Mouse (Mus musculus): ENCODE measurements around the gene Ccdc69. TPM values are rescaled to one million over a fixed set of nuclear protein-coding genes. Genes with fewer than 3 reads are reported as not detected.

The Ccdc69 gene
- polyA plus RNA-seq (2015; fragmentation: Illumina TruSeq; extraction: RNeasy Lipid Tissue Mini Kit (QIAGEN cat#74804); ENCODE audit: low read depth, low replicate concordance): 0.77 TPM

GRCm38 (mm10) chr11:55077331-55078231, at the start of gene Ccdc69:
Ccdc69 (minus strand) TSS chr11:55078131.

GRCm38 (mm10) chr11:55097463-55098188, 19.7 kb upstream of the Ccdc69 start, which contains the start of gene Gm2a:
Gm2a (plus strand) TSS chr11:55098115.

GRCm38 (mm10) chr11:55033040-55033660, 44.8 kb downstream of the Ccdc69 start, which contains the start of gene Anxa6:
Anxa6 (minus strand) TSS chr11:55033445.

Other genes starting within 250 kb of the Ccdc69 start
- 12.6 TPM for gene Lyrm7, start 217.2 kb downstream of the Ccdc69 start, polyA plus RNA-seq (2015; fragmentation: Illumina TruSeq; extraction: RNeasy Lipid Tissue Mini Kit (QIAGEN cat#74804); ENCODE audit: low read depth, low replicate concordance)
- 640 TPM for gene Hint1, start 211.7 kb downstream of the Ccdc69 start, polyA plus RNA-seq (2015; fragmentation: Illumina TruSeq; extraction: RNeasy Lipid Tissue Mini Kit (QIAGEN cat#74804); ENCODE audit: low read depth, low replicate concordance)
- gene Gpx3, start 175.7 kb downstream of the Ccdc69 start, polyA plus RNA-seq (2015; fragmentation: Illumina TruSeq; extraction: RNeasy Lipid Tissue Mini Kit (QIAGEN cat#74804); ENCODE audit: low read depth, low replicate concordance): 14.7 TPM
- gene Tnip1, start 115.2 kb downstream of the Ccdc69 start, polyA plus RNA-seq (2015; fragmentation: Illumina TruSeq; extraction: RNeasy Lipid Tissue Mini Kit (QIAGEN cat#74804); ENCODE audit: low read depth, low replicate concordance): 22.3 TPM
- gene Anxa6, start 44.7 kb downstream of the Ccdc69 start, polyA plus RNA-seq (2015; fragmentation: Illumina TruSeq; extraction: RNeasy Lipid Tissue Mini Kit (QIAGEN cat#74804); ENCODE audit: low read depth, low replicate concordance): 91.8 TPM
- gene Gm2a, start 20.0 kb upstream of the Ccdc69 start, polyA plus RNA-seq (2015; fragmentation: Illumina TruSeq; extraction: RNeasy Lipid Tissue Mini Kit (QIAGEN cat#74804); ENCODE audit: low read depth, low replicate concordance): 33.9 TPM
- gene Slc36a3, start 73.6 kb upstream of the Ccdc69 start, polyA plus RNA-seq (2015; fragmentation: Illumina TruSeq; extraction: RNeasy Lipid Tissue Mini Kit (QIAGEN cat#74804); ENCODE audit: low read depth, low replicate concordance): not detected
- not detected for gene Slc36a2, start 106.9 kb upstream of the Ccdc69 start, polyA plus RNA-seq (2015; fragmentation: Illumina TruSeq; extraction: RNeasy Lipid Tissue Mini Kit (QIAGEN cat#74804); ENCODE audit: low read depth, low replicate concordance)
- gene Slc36a1, start 126.2 kb upstream of the Ccdc69 start, polyA plus RNA-seq (2015; fragmentation: Illumina TruSeq; extraction: RNeasy Lipid Tissue Mini Kit (QIAGEN cat#74804); ENCODE audit: low read depth, low replicate concordance): 33.9 TPM

Data from brain, adult 10 weeks (tissue).